Mouse (Mus musculus): ENCODE data around the gene Cers4. TPM values are rescaled to one million over a fixed set of nuclear protein-coding genes. Genes with fewer than 3 reads are reported as not detected.

The Cers4 gene
- 35.2 to 41.4 TPM (median 38.9 TPM) in 4 replicates for total RNA-seq (2023)

DNA sequence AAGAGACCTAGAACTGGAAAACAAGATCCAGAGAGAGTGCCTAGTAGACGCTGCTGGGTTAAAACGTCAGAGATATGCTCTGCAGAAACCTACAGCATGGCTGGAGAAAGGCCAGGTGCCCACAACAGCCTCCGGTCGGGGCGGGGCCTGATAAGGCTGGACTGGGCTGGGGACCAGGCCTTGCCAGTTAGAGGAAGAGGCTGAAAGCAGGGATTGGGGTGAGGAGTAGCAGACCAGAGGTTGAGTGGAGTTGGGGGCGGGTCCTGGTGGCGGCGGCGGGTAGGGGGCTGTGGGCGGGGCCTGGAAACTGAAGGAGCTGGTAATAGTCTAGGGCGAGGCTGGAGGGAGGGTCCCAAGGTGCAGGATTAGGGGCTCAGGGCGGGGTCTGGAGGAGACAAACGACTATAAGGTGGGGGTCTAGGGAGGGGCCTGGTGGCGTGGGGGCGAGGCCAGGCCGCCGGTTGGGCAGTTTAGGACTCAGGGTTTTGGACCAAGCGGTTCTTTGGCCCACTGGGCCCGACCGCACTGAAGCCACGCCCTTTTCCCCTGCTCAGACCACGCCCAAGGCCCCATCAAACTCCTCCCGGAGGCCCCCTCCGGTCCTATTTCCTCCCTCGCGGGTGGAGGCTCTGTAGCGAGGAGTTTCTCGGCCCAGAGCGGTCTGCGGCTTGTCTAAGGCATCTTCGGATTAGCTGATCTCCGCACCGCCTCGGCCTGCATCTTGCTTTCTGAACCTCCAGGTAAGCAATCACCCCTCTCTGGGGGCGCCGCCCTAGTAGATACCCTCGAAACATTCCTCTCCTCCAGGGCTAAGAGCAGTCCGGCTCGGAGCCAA, at the start of gene Cers4:
Cers4 (plus strand) TSS at position 176 of the 835 bp plus-strand sequence.

Other genes with a start within 250 kb of the Cers4 start
- 14.9 to 23.4 TPM (median 21.3 TPM) in 4 replicates for gene Tgfbr3l, start 244.8 kb upstream of the Cers4 start, total RNA-seq (2023)
- 11.2 to 14.0 TPM (median 12.3 TPM) in 4 replicates for gene Snapc2, start 239.9 kb upstream of the Cers4 start, total RNA-seq (2023)
- 0.83 to 0.95 TPM (median 0.94 TPM) in 3 of 4 replicates, not detected in the other for gene Ctxn1, start 233.8 kb upstream of the Cers4 start, total RNA-seq (2023)
- 73.9 to 80.0 TPM (median 77.2 TPM) in 4 replicates for gene Timm44, start 217.1 kb upstream of the Cers4 start, total RNA-seq (2023)
- gene Ccl25, start 167.8 kb upstream of the Cers4 start, total RNA-seq (2023), result 11.0 to 17.8 TPM (median 14.6 TPM) in 4 replicates
- 84.4 to 105 TPM (median 96.3 TPM) in 4 replicates for gene Elavl1, start 167.6 kb upstream of the Cers4 start, total RNA-seq (2023)
- 9.1 to 12.2 TPM (median 11.0 TPM) in 4 replicates for gene Zfp958, start 120.1 kb downstream of the Cers4 start, total RNA-seq (2023)